Mouse (Mus musculus): ENCODE results near the gene Olfm2. TPM values are rescaled to one million over a fixed set of nuclear protein-coding genes. Genes with fewer than 3 reads are reported as not detected.

Olfm2 gene
- polyA plus RNA-seq, 1 experiment from 2014 or later, result 209 TPM

DNA sequence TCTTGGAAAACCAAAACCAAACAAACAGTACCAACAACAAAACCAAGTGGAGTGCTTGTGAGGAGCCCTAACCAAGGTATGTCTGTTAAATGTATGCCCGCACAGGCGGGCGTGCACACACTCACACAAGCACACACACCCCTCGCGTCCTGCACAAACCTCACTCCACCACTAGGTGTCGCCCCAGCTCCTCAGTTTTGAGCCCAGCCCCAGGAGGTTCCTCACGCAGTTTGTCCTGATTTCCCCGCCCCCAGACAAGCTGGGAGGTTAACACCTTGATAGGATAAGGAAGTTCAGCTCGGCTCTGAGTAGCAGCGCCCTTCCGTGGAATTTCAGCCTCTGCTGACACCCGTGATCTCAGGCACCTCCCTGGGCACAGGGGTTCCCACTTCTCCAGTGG, 5.7 kb downstream of the Olfm2 start:
- Histone ChIP-seq H3K9ac (no peak overlapping the region), H3K4me2 (no peak overlapping the region), H3K4me1 (peaks cover 17% of the 10 kb centered on the region), H3K36me3 (replicated peaks) (no peaks in the 10 kb centered on the region), H3K27ac (no peak overlapping the region), H3K9me3 (no peaks in the 10 kb centered on the region), H3K4me3 (no peak overlapping the region), H3K27me3 (replicated peaks) (no peaks in the 10 kb centered on the region; the same call in 1 of the 2 replicates)
- WGBS, result 1% methylated on average over 12 of the region's 12 CpGs
- ATAC-seq (replicated peaks), result peak; percentile 15; the same call in 1 of the 2 replicates

DNA sequence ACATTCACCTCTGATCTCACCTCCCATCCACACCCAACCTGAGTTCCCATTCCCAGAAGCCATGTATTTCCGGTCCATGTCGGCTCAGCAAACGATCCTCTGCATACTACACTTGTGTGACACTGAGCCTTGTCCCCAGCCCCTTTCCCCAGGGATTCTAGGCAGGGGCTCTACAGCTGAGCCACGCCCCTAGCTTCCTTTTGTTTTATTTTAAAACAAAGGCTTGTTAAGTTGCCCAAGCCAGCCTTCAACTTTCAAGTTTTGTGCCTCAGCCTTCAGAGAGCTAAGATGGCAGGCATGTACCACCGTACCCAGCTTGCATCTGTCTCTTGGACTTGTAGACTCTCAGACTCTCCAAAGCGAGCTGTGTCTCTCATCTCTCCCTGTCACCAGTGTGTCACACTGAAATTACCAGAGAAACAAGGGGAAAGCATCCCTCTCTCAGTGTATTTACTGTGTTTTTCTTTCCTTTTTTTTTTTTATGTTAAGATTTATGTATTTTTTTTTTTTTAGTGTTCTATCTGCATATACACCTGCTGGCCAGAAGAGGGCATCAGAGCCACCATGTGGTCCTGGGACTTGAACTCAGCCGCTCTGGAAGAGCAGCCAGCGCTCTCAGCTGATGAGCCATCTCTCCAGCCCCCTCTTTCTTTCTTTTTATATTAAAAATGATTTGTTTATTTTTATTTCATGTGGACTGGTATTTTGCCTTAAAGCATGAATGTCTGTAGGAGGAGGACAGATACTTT, 7.7 kb downstream of the Olfm2 start:
- H3K27ac ChIP-seq, result no peak overlapping the region
- H3K4me3 ChIP-seq, result no peak overlapping the region
- H3K4me1 ChIP-seq, result 0 out of 2 replicates have a peak, but pooled peaks cover 5% of the 10 kb centered on the region
- no peaks in the 10 kb centered on the region; the same call in 1 of the 2 replicates for H3K27me3 ChIP-seq (replicated peaks)
- H3K9ac ChIP-seq, result no peak overlapping the region
- no peak overlapping the region for H3K4me2 ChIP-seq
- 50% methylated on average over 8 of the region's 8 CpGs for WGBS
- ATAC-seq (replicated peaks), result no peak
- no peaks in the 10 kb centered on the region for H3K36me3 ChIP-seq (replicated peaks)
- no peaks in the 10 kb centered on the region for H3K9me3 ChIP-seq

DNA sequence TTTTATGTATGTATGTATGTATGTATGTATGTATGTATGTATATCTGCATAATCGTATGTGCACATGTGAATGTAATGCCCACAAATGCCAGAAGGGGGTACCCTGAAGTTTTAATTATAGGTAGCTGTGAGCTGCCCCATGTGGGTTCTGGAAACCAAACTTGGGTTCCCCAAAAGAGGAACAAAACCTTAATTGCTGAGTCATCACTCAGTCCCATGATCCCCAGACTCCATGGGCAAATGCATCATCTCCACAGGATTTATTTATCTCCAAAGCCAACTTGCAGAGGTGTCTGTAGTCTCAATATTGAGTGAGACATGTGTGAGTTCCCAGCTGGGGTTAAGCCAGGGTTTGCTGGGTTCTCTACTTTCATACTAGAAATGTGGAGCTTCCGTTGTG, 8.9 kb downstream of the Olfm2 start:
- Histone ChIP-seq H3K27ac (no peak overlapping the region), H3K9me3 (no peaks in the 10 kb centered on the region), H3K27me3 (replicated peaks) (no peaks in the 10 kb centered on the region), H3K4me3 (no peak overlapping the region), H3K4me2 (no peak overlapping the region), H3K36me3 (replicated peaks) (no peaks in the 10 kb centered on the region), H3K9ac (no peak overlapping the region), H3K4me1 (0 out of 2 replicates have a peak, but pooled peaks cover 5% of the 10 kb centered on the region)
- no peak for ATAC-seq (replicated peaks)
- 100% methylated on average over 2 of the region's 2 CpGs for WGBS

DNA sequence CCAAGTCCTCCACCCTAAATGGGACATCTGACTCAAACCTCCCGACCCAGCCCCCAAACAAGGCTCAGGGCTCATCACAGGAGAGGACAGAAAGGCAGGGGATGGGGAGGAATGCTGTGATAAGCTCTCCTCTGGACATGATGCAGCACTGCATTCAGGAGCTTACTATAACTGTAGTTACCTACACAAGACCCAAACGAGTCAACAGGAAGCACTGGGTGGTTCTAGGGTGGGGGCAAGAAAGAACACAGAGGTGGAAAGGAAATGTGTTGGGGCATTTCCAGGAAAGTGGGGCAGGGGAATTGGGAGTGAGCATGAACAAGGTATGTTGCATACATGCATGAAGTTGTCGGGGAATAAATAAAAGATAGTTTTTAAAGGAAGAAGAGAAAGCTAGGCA, 11.5 kb downstream of the Olfm2 start:
- WGBS, result 75% methylated on average over 3 of the region's 3 CpGs
- Histone ChIP-seq H3K9ac (no peak overlapping the region), H3K4me3 (no peak overlapping the region), H3K4me1 (no peaks in the 10 kb centered on the region), H3K36me3 (replicated peaks) (no peaks in the 10 kb centered on the region), H3K9me3 (no peaks in the 10 kb centered on the region), H3K27ac (no peak overlapping the region), H3K4me2 (no peak overlapping the region), H3K27me3 (replicated peaks) (no peaks in the 10 kb centered on the region; the same call in 1 of the 2 replicates)
- ATAC-seq (replicated peaks), result no peak

DNA sequence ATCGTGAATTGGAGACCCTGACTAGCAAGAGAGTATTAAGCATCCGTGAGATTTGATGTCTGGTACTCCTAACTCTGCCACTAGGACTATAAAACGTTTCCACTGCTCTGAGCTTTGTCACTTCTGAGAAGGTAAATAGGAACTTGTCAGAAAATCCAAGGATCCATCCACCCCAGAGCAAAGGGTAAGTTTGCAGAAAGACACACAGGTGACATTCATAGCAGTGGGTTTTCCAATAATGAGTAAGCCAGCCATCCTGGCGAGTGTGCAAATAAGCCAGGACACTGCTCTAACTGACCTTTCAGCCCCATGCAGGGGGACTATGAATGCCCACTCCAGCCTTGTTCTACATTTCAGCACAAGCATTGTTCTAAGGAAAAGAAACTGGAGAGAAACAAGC, 14.4 kb downstream of the Olfm2 start:
- H3K27me3 ChIP-seq (replicated peaks), result peaks cover 4% of the 10 kb centered on the region; the same call in 1 of the 2 replicates
- no peak overlapping the region for H3K4me3 ChIP-seq
- H3K9ac ChIP-seq, result no peak overlapping the region
- H3K4me2 ChIP-seq, result no peak overlapping the region
- H3K4me1 ChIP-seq, result peaks cover 9% of the 10 kb centered on the region
- no peak overlapping the region for H3K27ac ChIP-seq
- no peaks in the 10 kb centered on the region for H3K9me3 ChIP-seq
- WGBS, result 68% methylated on average over 4 of the region's 4 CpGs
- ATAC-seq (replicated peaks), result no peak
- no peaks in the 10 kb centered on the region for H3K36me3 ChIP-seq (replicated peaks)

GRCm38 (mm10) chr9:20729451-20729850, 16.7 kb downstream of the Olfm2 start:
- ATAC-seq (replicated peaks), result no peak
- no peak overlapping the region for H3K27ac ChIP-seq
- no peak overlapping the region for H3K9ac ChIP-seq
- 43% methylated on average over 6 of the region's 6 CpGs for WGBS
- peaks cover 23% of the 10 kb centered on the region for H3K4me1 ChIP-seq
- no peaks in the 10 kb centered on the region for H3K36me3 ChIP-seq (replicated peaks)
- H3K27me3 ChIP-seq (replicated peaks), result peaks cover 4% of the 10 kb centered on the region; the same call in 1 of the 2 replicates
- no peak overlapping the region for H3K4me3 ChIP-seq
- H3K9me3 ChIP-seq, result no peaks in the 10 kb centered on the region
- no peak overlapping the region for H3K4me2 ChIP-seq

- Histone ChIP-seq H3K36me3 (replicated peaks) (no peaks in the 10 kb centered on the region), H3K4me1 (peaks cover 23% of the 10 kb centered on the region), H3K27ac (0 out of 2 replicates have a peak overlapping the region, but pooled peaks have one; percentile 21), H3K9me3 (no peaks in the 10 kb centered on the region), H3K27me3 (replicated peaks) (peaks cover 4% of the 10 kb centered on the region; the same call in 1 of the 2 replicates), H3K9ac (peak overlapping the region; percentile 53), H3K4me2 (peak overlapping the region; percentile 97), H3K4me3 (peak overlapping the region; percentile 53)
- ATAC-seq (replicated peaks), result peak; percentile 52
- under 1% methylated on average over 43 of the region's 46 CpGs for WGBS
These were observed 18.5 kb downstream of the Olfm2 start for GRCm38 (mm10) chr9:20727601-20728113.

- Histone ChIP-seq H3K27ac (0 out of 2 replicates have a peak overlapping the region, but pooled peaks have one; percentile 21), H3K4me2 (peak overlapping the region; percentile 97), H3K4me3 (peak overlapping the region; percentile 53), H3K27me3 (replicated peaks) (peaks cover 4% of the 10 kb centered on the region; the same call in 1 of the 2 replicates), H3K4me1 (peaks cover 23% of the 10 kb centered on the region), H3K9me3 (no peaks in the 10 kb centered on the region), H3K9ac (peak overlapping the region; percentile 53), H3K36me3 (replicated peaks) (no peaks in the 10 kb centered on the region)
- ATAC-seq (replicated peaks), result peak; percentile 65
- WGBS, result under 1% methylated on average over 53 of the region's 54 CpGs
These were observed 19.1 kb downstream of the Olfm2 start for GRCm38 (mm10) chr9:20726859-20727600.

DNA sequence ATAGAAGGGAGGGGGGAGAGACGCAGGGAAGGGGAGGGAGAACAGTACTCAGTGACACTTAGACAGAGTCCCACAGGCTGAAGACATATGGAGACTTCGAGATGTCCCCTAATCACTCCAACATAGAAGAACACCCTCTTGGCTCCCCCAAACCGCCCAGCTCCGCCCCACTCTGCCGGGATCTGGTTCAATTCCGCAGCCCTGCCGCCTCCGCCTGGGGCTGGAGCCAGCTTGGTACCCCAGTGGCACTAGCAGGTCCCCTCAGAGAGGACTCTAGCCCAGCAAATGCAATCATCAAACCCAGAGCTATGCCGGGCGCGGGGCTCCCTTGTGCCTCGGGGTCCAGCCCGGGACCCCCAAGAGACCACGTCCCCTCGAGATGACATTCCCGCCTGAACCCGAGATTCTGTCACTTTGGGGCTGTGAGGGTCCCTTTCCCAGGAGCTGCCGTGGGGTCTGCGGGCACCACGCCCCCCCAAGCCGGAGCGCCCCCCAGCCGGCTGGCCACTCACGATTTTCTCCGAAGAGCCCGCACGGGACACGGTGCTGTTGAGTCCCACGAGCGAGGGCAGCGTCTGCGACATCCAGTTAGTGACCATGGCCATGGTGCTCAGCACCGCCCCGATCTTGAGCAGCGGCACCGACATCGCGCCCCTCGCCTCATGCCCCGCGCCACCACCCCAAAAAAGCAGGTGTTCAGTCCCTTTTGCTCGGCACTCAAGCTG, 19.9 kb downstream of the Olfm2 start:
- ATAC-seq (replicated peaks), result peak; percentile 19
- H3K36me3 ChIP-seq (replicated peaks), result no peaks in the 10 kb centered on the region
- H3K9me3 ChIP-seq, result no peaks in the 10 kb centered on the region
- H3K4me2 ChIP-seq, result peak overlapping the region; percentile 97
- H3K27ac ChIP-seq, result no peak overlapping the region
- peak overlapping the region; percentile 53 for H3K4me3 ChIP-seq
- 2% methylated on average over 40 of the region's 42 CpGs for WGBS
- peaks cover 23% of the 10 kb centered on the region for H3K4me1 ChIP-seq
- peak overlapping the region; percentile 53 for H3K9ac ChIP-seq
- H3K27me3 ChIP-seq (replicated peaks), result peaks cover 4% of the 10 kb centered on the region; the same call in 1 of the 2 replicates

DNA sequence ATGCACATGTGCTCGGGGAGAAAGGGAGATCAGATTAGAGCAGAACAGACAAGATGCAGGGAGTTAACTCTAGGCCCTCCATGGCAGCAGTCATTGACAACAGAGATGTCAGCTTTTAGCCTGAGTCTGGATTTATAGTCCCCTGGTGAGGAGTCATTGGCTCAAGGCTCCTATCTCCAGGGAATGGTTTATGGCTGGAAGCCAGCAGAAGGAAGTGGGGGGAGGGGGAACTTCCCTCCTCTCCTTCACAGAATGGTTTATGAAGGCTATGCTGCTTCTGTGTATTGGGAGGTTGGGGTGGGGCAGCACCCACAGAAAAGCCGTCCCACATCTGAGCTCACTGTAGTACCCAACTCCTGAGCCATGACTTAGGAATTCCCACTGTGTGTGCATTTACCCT, 24.6 kb downstream of the Olfm2 start:
- H3K36me3 ChIP-seq (replicated peaks), result no peaks in the 10 kb centered on the region; the same call in 1 of the 2 replicates
- H3K9ac ChIP-seq, result no peak overlapping the region
- no peaks in the 10 kb centered on the region for H3K9me3 ChIP-seq
- H3K4me2 ChIP-seq, result no peak overlapping the region
- ATAC-seq (replicated peaks), result no peak
- no peaks in the 10 kb centered on the region for H3K27me3 ChIP-seq (replicated peaks)
- no peak overlapping the region for H3K4me3 ChIP-seq
- 59% methylated on average over 2 of the region's 2 CpGs for WGBS
- H3K27ac ChIP-seq, result no peak overlapping the region
- H3K4me1 ChIP-seq, result peaks cover 14% of the 10 kb centered on the region

DNA sequence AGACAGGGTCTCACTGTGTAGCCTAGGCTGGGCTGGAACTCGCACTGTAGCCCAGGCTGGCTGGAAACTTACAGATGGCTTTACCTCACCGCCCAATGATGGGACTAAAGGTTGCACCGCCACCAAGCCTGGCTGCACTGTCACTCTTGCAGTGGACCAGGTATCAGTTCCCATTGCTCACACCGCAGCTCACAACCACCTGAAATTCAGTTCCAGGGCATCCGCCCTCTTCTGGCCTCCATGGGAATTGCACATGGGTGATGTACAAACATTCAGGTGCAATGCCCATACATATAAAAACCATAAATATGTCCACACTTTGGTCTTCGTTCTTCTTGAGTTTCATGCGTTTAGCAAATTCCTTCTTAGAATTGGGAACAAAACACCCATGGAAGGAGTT, 30.8 kb downstream of the Olfm2 start:
- H3K27ac ChIP-seq, result no peak overlapping the region
- peaks cover 13% of the 10 kb centered on the region for H3K4me1 ChIP-seq
- 78% methylated on average over 7 of the region's 7 CpGs for WGBS
- H3K4me2 ChIP-seq, result no peak overlapping the region
- no peaks in the 10 kb centered on the region for H3K9me3 ChIP-seq
- H3K36me3 ChIP-seq (replicated peaks), result no peaks in the 10 kb centered on the region; the same call in 1 of the 2 replicates
- no peak overlapping the region for H3K4me3 ChIP-seq
- no peak for ATAC-seq (replicated peaks)
- H3K9ac ChIP-seq, result no peak overlapping the region
- no peaks in the 10 kb centered on the region for H3K27me3 ChIP-seq (replicated peaks)

All from midbrain, embryonic 15.5 days (tissue).